Mouse (Mus musculus) ES-E14 (cell line): ENCODE data around the gene Dse. TPM values are rescaled to one million over a fixed set of nuclear protein-coding genes. Genes with fewer than 3 reads are reported as not detected.
A peak's percentile ranks its signal among the peaks of the same experiment; 100 is the strongest.

Experiments
- DNase-seq: peaks from one replicate; pipeline ENCODE4 v3.0.0-alpha.2; 2013; ENCODE audit warnings: low read depth, low spot score
- H3K27ac ChIP-seq: 2 replicates; pipeline ENCODE4 v1.5.1; 2012; ENCODE audit warnings: low read depth, mild to moderate bottlenecking, low read length, moderate library complexity, mixed read lengths; ENCODE audit not compliant: poor library complexity, insufficient read depth, severe bottlenecking
- H3K36me3 ChIP-seq: 2 replicates; pipeline ENCODE4 v1.6.1; 2012; ENCODE audit warnings: mild to moderate bottlenecking, low read length, moderate library complexity, mixed read lengths; ENCODE audit not compliant: control insufficient read depth, poor library complexity, insufficient read depth, severe bottlenecking
- H3K4me1 ChIP-seq, 2 experiments: fragments of 150-350 bp in 1 of 2; sonication (generic) in 1 of 2; 2 replicates each; pipeline ENCODE4 v1.6.1; 2012; ENCODE audit warnings: low read length in 2 of 2, mild to moderate bottlenecking in 1 of 2, mixed read lengths in 1 of 2; ENCODE audit not compliant: control insufficient read depth in 2 of 2, insufficient read depth in 2 of 2, poor library complexity in 1 of 2
- H3K4me3 ChIP-seq, 2 experiments: fragments of 150-350 bp in 1 of 2; sonication (generic) in 1 of 2; 2 replicates each; pipeline ENCODE4 v1.5.1; 2012; ENCODE audit warnings: low read length in 2 of 2, low read depth in 1 of 2, mild to moderate bottlenecking in 1 of 2, mixed read lengths in 1 of 2; ENCODE audit not compliant: insufficient read depth in 1 of 2, poor library complexity in 1 of 2, severe bottlenecking in 1 of 2
- H3K9ac ChIP-seq: 2 replicates; pipeline ENCODE4 v1.6.1; 2012; ENCODE audit warnings: low read depth, mild to moderate bottlenecking, low read length, mixed read lengths; ENCODE audit not compliant: poor library complexity, insufficient read depth, severe bottlenecking
- H3K9me3 ChIP-seq: fragments of 150-350 bp; sonication (generic); 2 replicates; pipeline ENCODE4 v1.6.1; 2012; ENCODE audit warnings: low read depth, mild to moderate bottlenecking, low read length; ENCODE audit not compliant: control insufficient read depth, insufficient read depth
- CHD2 ChIP-seq: IDR thresholded peaks from 2 replicates; pipeline ENCODE4 v1.6.1; 2014; ENCODE audit warnings: mild to moderate bottlenecking, low read depth, low read length, inconsistent platforms
- HCFC1 ChIP-seq: IDR thresholded peaks from 2 replicates; pipeline ENCODE4 v1.6.1; 2012; ENCODE audit warnings: low read length, inconsistent platforms, borderline replicate concordance; ENCODE audit not compliant: insufficient read depth
- MAFK ChIP-seq: IDR thresholded peaks from 2 replicates; pipeline ENCODE4 v1.6.1; 2014; ENCODE audit warnings: mild to moderate bottlenecking, low read depth, low read length, inconsistent platforms; ENCODE audit not compliant: insufficient read depth
- ZC3H11A ChIP-seq: IDR thresholded peaks from 2 replicates; pipeline ENCODE4 v1.6.1; 2012; ENCODE audit warnings: low read depth, mild to moderate bottlenecking, inconsistent platforms, low read length, borderline replicate concordance
- ZNF384 ChIP-seq: IDR thresholded peaks from 2 replicates; pipeline ENCODE4 v1.6.1; 2012; ENCODE audit warnings: low read depth, low read length, inconsistent platforms
- in situ Hi-C, 2 experiments: fragments of 600-800 bp; cut with MboI; formaldehyde crosslinking; loops; one replicate each; pipeline ENCODE4 v1.15.1; 2025; ENCODE audit warnings: low sequenced_read_pairs in 2 of 2, inconsistent platforms in 1 of 2; ENCODE audit not compliant: unreplicated experiment in 2 of 2
- total RNA-seq: library from RNA; depleted of rRNA; stranded (reverse); fragments of 300-350 nt; gene quantifications from 2 replicates; pipeline ENCODE4 v1.2.3, GENCODE M21; 2012

The Dse gene
- total RNA-seq, 1 experiment, result 118 TPM

- Histone ChIP-seq H3K9ac (no peak overlapping the region), H3K36me3 (no peaks in the 10 kb centered on the region), H3K9me3 (no peaks in the 10 kb centered on the region), H3K4me1 (peaks cover 2 to 4% of the 10 kb centered on the region in 2 experiments; a peak in 3 of 4 replicates), H3K4me3 (no peak overlapping the region), H3K27ac (no peak overlapping the region)
- in situ Hi-C loops, result no loop called here
- no peak for DNase-seq
- TF ChIP-seq ZNF384 (no peak), MAFK (no peak), CHD2 (no peak), HCFC1 (no peak), ZC3H11A (no peak)
These were observed 69.5 kb downstream of the Dse start for GRCm38 (mm10) chr10:34138027-34138426.

GRCm38 (mm10) chr10:34136432-34136831 is 71.1 kb downstream of the Dse start:
- in situ Hi-C loops, result no loop called here
- Histone ChIP-seq H3K9ac (no peak overlapping the region), H3K4me3 (no peak overlapping the region), H3K4me1 (peaks cover 2 to 4% of the 10 kb centered on the region in 2 experiments; a peak in 3 of 4 replicates), H3K27ac (no peak overlapping the region), H3K36me3 (no peaks in the 10 kb centered on the region), H3K9me3 (no peaks in the 10 kb centered on the region)
- no peak for DNase-seq
- TF ChIP-seq ZC3H11A (no peak), CHD2 (no peak), MAFK (no peak)

- no peak overlapping the region for H3K9ac ChIP-seq
- no peaks in the 10 kb centered on the region for H3K36me3 ChIP-seq
- TF ChIP-seq HCFC1 (no peak), CHD2 (no peak)
- DNase-seq, result no peak
- in situ Hi-C loops, result no loop called here
- H3K4me3 ChIP-seq, result no peak overlapping the region
- peaks cover 0 to 2% of the 10 kb centered on the region in 2 experiments; a peak in 1 of 4 replicates for H3K4me1 ChIP-seq
- no peak overlapping the region for H3K27ac ChIP-seq
- no peaks in the 10 kb centered on the region for H3K9me3 ChIP-seq
These were observed 76.2 kb downstream of the Dse start for GRCm38 (mm10) chr10:34131356-34131755.

- in situ Hi-C loops, result no loop called here
These were observed 79.1 kb downstream of the Dse start for GRCm38 (mm10) chr10:34128391-34128790.

GRCm38 (mm10) chr10:34127392-34128378 is 79.8 kb downstream of the Dse start, which contains the start of gene Calhm6:
Gene Calhm6 (minus strand): TSS chr10:34127984.
- in situ Hi-C loops, result no loop called here
- no peak within 1 kb of the TSS for H3K27ac ChIP-seq

More at GRCm38 (mm10) chr10:34128391-34128790, 79.1 kb downstream of the Dse start:
- no peak for TF ChIP-seq ZNF384
- Histone ChIP-seq H3K36me3 (no peaks in the 10 kb centered on the region), H3K9me3 (no peaks in the 10 kb centered on the region), H3K4me3 (no peak overlapping the region), H3K27ac (no peak overlapping the region), H3K9ac (no peak overlapping the region), H3K4me1 (peaks cover 0 to 2% of the 10 kb centered on the region in 2 experiments; a peak in 1 of 4 replicates)
- DNase-seq, result no peak

More at GRCm38 (mm10) chr10:34127392-34128378, 79.8 kb downstream of the Dse start, which contains the start of gene Calhm6:
- peak; percentile 48 for DNase-seq
- Histone ChIP-seq H3K4me1 (peaks cover 0 to 2% of the 10 kb centered on the region in 2 experiments; a peak in 1 of 4 replicates), H3K36me3 (no peaks in the 10 kb centered on the region), H3K4me3 (peak within 1 kb of the TSS; percentile 51 to 66), H3K9me3 (no peaks in the 10 kb centered on the region), H3K9ac (peak within 1 kb of the TSS; percentile 8)
- TF ChIP-seq CHD2 (no peak), ZC3H11A (no peak), HCFC1 (peak; percentile 22; the same call in 1 of the 2 replicates), MAFK (no peak), ZNF384 (no peak)
